Mouse (Mus musculus): ENCODE measurements around the gene Flnb. TPM values are rescaled to one million over a fixed set of nuclear protein-coding genes. Genes with fewer than 3 reads are reported as not detected.

Flnb gene
- polyA plus RNA-seq, 1 experiment from 2014 or later: 7.2 TPM

DNA sequence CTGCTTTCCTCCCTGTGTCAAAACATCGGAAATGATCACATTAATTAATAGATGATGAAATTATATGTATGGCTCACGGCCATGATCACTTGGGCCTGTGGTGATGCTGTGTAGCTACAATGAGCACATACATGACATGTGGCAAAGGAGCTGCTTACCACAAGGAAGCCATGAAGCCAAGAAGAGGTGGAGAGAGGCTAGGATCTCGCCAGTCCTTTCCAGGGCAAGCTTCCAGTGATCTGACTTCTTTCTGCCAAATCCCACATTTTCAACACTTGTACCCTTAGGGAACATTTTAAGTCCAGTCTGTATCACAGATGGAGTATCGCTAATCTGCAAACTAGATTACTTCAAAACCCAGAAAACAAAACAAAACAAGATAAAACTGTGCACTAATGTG is 67.1 kb downstream of the Flnb start:
- Histone ChIP-seq H3K4me2 (replicated peaks; ENCODE audit: low read depth) (no peak overlapping the region), H3K36me3 (ENCODE audit: control insufficient read depth, insufficient read depth) (peaks cover 79% of the 10 kb centered on the region), H3K27ac (ENCODE audit: low read depth, low read length) (no peak overlapping the region), H3K9me3 (ENCODE audit: control insufficient read depth) (no peaks in the 10 kb centered on the region), H3K4me1 (replicated peaks; ENCODE audit: control insufficient read depth, insufficient read depth, low read length) (no peaks in the 10 kb centered on the region), H3K27me3 (replicated peaks; ENCODE audit: control insufficient read depth, insufficient read depth, low read length) (no peaks in the 10 kb centered on the region), H3K9ac (ENCODE audit: low read depth, low read length) (no peak overlapping the region), H3K4me3 (ENCODE audit: low read depth, low read length) (no peak overlapping the region)
- 91% methylated on average over 4 of the region's 4 CpGs for WGBS
- no peak for TF ChIP-seq CTCF (IDR thresholded peaks at IDR 0.05; ENCODE audit: low read depth)
- ATAC-seq: no peak

DNA sequence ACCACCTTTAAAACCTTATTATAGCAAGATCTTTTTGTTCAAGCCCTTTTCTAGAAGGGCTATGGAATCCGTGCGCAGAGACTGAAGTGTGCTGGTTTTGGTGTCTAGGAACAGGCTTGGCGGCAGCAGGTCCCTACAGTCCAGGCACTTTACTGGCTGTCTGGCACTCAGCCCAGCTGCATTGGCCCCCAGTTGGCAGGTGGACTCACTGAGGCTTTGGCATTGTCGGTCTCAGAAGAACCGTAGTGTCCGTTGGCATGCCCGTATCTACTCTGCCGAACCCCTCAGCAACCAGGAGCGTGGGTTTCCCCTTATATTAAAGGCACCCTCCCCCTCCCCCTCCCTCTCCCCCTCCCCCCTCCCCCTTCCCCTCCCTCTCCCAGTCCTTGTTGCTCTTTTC is 67.8 kb downstream of the Flnb start:
- no peak overlapping the region for H3K27ac ChIP-seq (ENCODE audit: low read depth, low read length)
- H3K4me3 ChIP-seq (ENCODE audit: low read depth, low read length): no peak overlapping the region
- H3K4me1 ChIP-seq (replicated peaks; ENCODE audit: control insufficient read depth, insufficient read depth, low read length): no peaks in the 10 kb centered on the region
- H3K27me3 ChIP-seq (replicated peaks; ENCODE audit: control insufficient read depth, insufficient read depth, low read length): no peaks in the 10 kb centered on the region
- H3K4me2 ChIP-seq (replicated peaks; ENCODE audit: low read depth): no peak overlapping the region
- no peak for TF ChIP-seq CTCF (IDR thresholded peaks at IDR 0.05; ENCODE audit: low read depth)
- H3K9ac ChIP-seq (ENCODE audit: low read depth, low read length): no peak overlapping the region
- H3K36me3 ChIP-seq (ENCODE audit: control insufficient read depth, insufficient read depth): peaks cover 78% of the 10 kb centered on the region
- H3K9me3 ChIP-seq (ENCODE audit: control insufficient read depth): no peaks in the 10 kb centered on the region
- WGBS: 90% methylated on average over 9 of the region's 9 CpGs
- no peak for ATAC-seq

DNA sequence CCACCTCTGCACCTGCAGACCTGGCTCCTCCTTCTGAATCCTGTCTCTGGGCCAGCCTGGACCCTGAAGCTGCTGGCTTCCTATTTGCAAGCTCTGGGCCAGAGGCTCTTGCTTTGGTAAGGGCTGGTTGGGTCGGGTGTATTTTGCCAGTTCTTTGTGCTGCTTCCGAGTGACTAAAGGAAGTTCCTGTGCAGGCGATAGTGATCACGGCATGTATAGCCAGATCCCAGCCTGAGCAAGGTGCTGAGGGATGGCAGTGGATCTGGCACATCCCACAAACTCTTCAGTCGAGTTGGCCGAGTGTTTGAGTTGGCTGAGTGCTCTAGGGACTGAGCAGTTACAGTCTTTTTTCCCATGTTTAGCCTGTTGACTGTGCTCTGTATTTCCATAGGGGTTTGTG is 68.3 kb downstream of the Flnb start:
- Histone ChIP-seq H3K36me3 (ENCODE audit: control insufficient read depth, insufficient read depth) (peaks cover 79% of the 10 kb centered on the region), H3K9ac (ENCODE audit: low read depth, low read length) (no peak overlapping the region), H3K4me2 (replicated peaks; ENCODE audit: low read depth) (no peak overlapping the region), H3K9me3 (ENCODE audit: control insufficient read depth) (no peaks in the 10 kb centered on the region), H3K4me1 (replicated peaks; ENCODE audit: control insufficient read depth, insufficient read depth, low read length) (no peaks in the 10 kb centered on the region), H3K27ac (ENCODE audit: low read depth, low read length) (no peak overlapping the region), H3K4me3 (ENCODE audit: low read depth, low read length) (no peak overlapping the region), H3K27me3 (replicated peaks; ENCODE audit: control insufficient read depth, insufficient read depth, low read length) (no peaks in the 10 kb centered on the region)
- no peak for ATAC-seq
- 87% methylated on average over 6 of the region's 6 CpGs for WGBS
- TF ChIP-seq CTCF (IDR thresholded peaks at IDR 0.05; ENCODE audit: low read depth): no peak

DNA sequence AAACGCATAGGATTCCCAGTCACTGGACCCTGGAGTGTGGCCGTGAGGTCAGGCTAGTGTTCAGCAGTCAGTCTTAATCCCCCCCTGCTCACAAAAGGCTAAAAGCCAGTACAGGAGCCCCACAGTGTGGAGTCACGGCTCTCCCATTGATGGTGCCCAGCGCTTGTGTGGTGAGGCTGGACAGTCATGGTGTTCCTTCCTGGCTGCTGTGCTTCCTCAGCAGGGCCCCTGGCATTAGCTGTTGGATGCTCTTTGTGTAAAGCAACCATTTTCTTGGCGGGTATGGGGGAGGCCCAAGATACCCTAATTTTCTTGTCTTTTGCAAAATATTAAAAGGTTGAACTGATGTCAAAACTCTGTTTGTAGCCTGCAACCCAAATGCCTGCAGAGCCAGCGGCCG is 69.4 kb downstream of the Flnb start:
- no peak for TF ChIP-seq CTCF (IDR thresholded peaks at IDR 0.05; ENCODE audit: low read depth)
- Histone ChIP-seq H3K4me2 (replicated peaks; ENCODE audit: low read depth) (no peak overlapping the region), H3K4me1 (replicated peaks; ENCODE audit: control insufficient read depth, insufficient read depth, low read length) (no peaks in the 10 kb centered on the region), H3K9ac (ENCODE audit: low read depth, low read length) (no peak overlapping the region), H3K27me3 (replicated peaks; ENCODE audit: control insufficient read depth, insufficient read depth, low read length) (no peaks in the 10 kb centered on the region), H3K36me3 (ENCODE audit: control insufficient read depth, insufficient read depth) (peaks cover 75% of the 10 kb centered on the region), H3K4me3 (ENCODE audit: low read depth, low read length) (no peak overlapping the region), H3K9me3 (ENCODE audit: control insufficient read depth) (no peaks in the 10 kb centered on the region), H3K27ac (ENCODE audit: low read depth, low read length) (no peak overlapping the region)
- 94% methylated on average over 7 of the region's 7 CpGs for WGBS
- no peak for ATAC-seq

DNA sequence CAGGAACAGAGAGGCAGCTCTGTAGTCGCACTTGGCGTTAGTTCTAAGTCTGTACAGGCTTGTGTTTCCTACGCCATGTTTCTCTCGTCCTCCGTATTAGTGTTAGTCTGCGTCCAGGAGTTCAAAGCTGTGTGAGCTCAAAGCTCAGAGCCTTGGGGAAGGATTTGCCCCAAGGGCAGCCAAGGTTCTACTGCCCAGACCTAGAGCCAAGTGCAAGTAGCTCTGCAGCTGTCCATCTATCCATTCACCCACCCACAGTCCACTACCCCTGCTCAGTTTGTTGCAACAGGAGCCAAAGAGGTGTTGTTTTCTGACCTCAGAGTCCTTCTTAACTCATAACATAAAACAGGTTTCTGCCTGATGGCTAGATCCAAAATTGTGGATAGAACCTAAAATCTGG is 70.5 kb downstream of the Flnb start:
- Histone ChIP-seq H3K9ac (ENCODE audit: low read depth, low read length) (no peak overlapping the region), H3K4me1 (replicated peaks; ENCODE audit: control insufficient read depth, insufficient read depth, low read length) (no peaks in the 10 kb centered on the region), H3K27ac (ENCODE audit: low read depth, low read length) (peak overlapping the region; percentile 41; the same call in 1 of the 2 replicates), H3K36me3 (ENCODE audit: control insufficient read depth, insufficient read depth) (peaks cover 78% of the 10 kb centered on the region), H3K27me3 (replicated peaks; ENCODE audit: control insufficient read depth, insufficient read depth, low read length) (no peaks in the 10 kb centered on the region), H3K4me3 (ENCODE audit: low read depth, low read length) (no peak overlapping the region), H3K9me3 (ENCODE audit: control insufficient read depth) (no peaks in the 10 kb centered on the region), H3K4me2 (replicated peaks; ENCODE audit: low read depth) (no peak overlapping the region)
- TF ChIP-seq CTCF (IDR thresholded peaks at IDR 0.05; ENCODE audit: low read depth): no peak
- ATAC-seq: no peak
- 82% methylated on average over 6 of the region's 6 CpGs for WGBS

DNA sequence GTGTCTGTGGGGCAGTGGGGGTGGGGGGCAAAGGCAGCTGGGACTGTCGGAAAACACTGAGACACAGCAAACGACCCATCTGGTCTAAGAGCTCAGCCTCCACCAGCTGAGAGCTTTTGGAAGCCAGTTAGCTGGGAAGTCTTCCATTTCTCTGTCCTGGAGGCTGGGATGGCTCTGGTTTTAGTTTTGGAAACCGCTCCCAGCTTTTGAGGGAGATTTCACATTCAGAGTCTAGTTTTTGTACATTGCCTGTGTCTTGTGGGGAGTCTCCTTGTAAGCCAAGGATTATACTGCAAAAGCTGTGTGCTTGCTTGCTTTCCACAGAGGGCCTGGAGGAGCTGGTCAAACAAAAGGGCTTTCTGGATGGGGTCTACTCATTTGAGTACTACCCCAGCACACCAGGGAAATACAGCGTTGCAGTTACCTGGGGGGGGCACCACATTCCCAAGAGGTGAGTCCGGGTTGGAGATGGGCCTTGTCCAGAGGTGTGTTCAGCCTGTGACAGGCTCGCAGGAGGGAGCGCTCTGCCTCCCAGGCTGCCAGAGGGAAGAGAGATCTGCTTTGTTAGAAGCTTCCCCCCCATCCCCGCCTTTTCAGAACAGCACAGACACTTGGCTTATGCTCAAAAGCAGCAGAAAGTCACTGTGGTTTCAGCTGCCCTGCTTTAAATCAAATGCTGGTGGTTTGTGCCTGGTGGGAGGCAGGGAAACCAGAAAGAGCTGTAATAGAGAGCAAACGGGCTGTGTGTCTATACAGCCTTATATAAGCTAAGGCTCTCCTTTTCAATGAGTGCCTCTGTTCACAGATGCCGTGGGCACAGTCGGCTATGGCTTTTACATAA is 71.3 kb downstream of the Flnb start:
- Histone ChIP-seq H3K4me2 (replicated peaks; ENCODE audit: low read depth) (no peak overlapping the region), H3K27ac (ENCODE audit: low read depth, low read length) (peak overlapping the region; percentile 41; the same call in 1 of the 2 replicates), H3K9ac (ENCODE audit: low read depth, low read length) (no peak overlapping the region), H3K9me3 (ENCODE audit: control insufficient read depth) (no peaks in the 10 kb centered on the region), H3K4me1 (replicated peaks; ENCODE audit: control insufficient read depth, insufficient read depth, low read length) (no peaks in the 10 kb centered on the region), H3K36me3 (ENCODE audit: control insufficient read depth, insufficient read depth) (peaks cover 80% of the 10 kb centered on the region), H3K4me3 (ENCODE audit: low read depth, low read length) (no peak overlapping the region), H3K27me3 (replicated peaks; ENCODE audit: control insufficient read depth, insufficient read depth, low read length) (no peaks in the 10 kb centered on the region)
- TF ChIP-seq CTCF (IDR thresholded peaks at IDR 0.05; ENCODE audit: low read depth): no peak
- 59% methylated on average over 11 of the region's 11 CpGs for WGBS
- ATAC-seq: no peak

All from intestine, postnatal 0 days (tissue).